Mouse (Mus musculus) left cerebral cortex, adult 11 months (tissue): ENCODE measurements around the gene Sgta.
"Not testable (repeated sequence)": the region's sequence is repeated elsewhere in the genome, so short reads cannot be mapped to it uniquely, and the experiment has no call there.

Experiments used
- DNase-seq: peaks from one replicate; pipeline ENCODE4 v3.0.0; 2022; ENCODE audit warnings: low spot score

Sgta gene

GRCm38 (mm10) chr10:81057406-81058130 is 2.4 kb downstream of the Sgta start:
- no peak for DNase-seq

DNA sequence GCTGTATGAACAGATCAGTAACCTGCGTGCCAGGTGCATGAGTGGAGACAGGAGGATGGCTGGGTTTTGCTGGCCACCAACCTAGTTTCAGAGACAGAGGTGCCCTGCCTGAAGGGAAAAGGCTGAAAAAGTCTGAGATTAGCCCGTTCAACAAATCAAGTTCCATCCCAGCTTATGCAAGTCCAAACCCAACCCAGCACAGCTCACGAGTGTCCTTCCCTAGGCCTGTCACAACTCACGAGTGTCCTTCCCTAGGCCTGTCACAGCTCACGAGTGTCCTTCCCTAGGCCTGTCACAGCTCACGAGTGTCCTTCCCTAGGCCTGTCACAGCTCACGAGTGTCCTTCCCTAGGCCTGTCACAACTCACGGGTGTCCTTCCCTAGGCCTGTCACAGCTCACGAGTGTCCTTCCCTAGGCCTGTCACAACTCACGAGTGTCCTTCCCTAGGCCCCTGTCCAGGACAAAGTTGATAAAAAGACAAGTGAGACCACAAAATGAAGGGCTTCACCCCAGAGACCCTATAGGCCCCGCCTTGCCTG is 4.1 kb downstream of the Sgta start:
- not testable (repeated sequence) for DNase-seq

DNA sequence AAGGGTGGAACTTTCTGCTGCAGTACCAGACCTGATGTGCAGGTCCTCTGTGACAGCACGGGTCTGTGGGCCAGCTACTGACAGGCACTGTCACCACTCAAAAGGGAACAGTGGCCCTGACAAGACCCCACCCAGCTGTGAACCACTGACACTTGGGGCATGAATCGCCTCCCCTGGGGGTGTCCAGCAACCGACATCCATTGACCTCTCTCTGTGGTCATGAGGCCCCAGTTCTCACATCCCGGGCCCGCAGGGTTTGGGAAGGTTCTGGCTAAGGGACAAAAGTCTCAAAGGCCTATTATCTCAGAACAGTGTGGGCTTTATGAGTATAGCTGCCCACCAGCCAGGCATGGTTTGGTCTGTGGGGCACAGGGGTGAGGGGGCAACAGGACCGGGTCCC is 4.8 kb downstream of the Sgta start:
- DNase-seq: no peak

- no peak for DNase-seq
These were observed 7.4 kb downstream of the Sgta start for GRCm38 (mm10) chr10:81052577-81052976.

- DNase-seq: no peak
These were observed 8.8 kb downstream of the Sgta start for GRCm38 (mm10) chr10:81051133-81051532.

- DNase-seq: no peak
These were observed 9.3 kb downstream of the Sgta start for GRCm38 (mm10) chr10:81050645-81051044.

- not testable (repeated sequence) for DNase-seq
These were observed 14.7 kb downstream of the Sgta start for GRCm38 (mm10) chr10:81045246-81045645.

GRCm38 (mm10) chr10:81041458-81042175 is 18.4 kb downstream of the Sgta start:
- no peak for DNase-seq

- peak; percentile 97 for DNase-seq
These were observed 22.9 kb downstream of the Sgta start, which contains the start of gene Slc39a3 for GRCm38 (mm10) chr10:81036988-81037580. Slc39a3 (minus strand) TSS chr10:81037426.

GRCm38 (mm10) chr10:81036251-81036650 is 23.7 kb downstream of the Sgta start:
- no peak for DNase-seq

GRCm38 (mm10) chr10:81033586-81033985 is 26.4 kb downstream of the Sgta start:
- DNase-seq: no peak

GRCm38 (mm10) chr10:81029031-81029430 is 30.9 kb downstream of the Sgta start:
- DNase-seq: no peak

DNA sequence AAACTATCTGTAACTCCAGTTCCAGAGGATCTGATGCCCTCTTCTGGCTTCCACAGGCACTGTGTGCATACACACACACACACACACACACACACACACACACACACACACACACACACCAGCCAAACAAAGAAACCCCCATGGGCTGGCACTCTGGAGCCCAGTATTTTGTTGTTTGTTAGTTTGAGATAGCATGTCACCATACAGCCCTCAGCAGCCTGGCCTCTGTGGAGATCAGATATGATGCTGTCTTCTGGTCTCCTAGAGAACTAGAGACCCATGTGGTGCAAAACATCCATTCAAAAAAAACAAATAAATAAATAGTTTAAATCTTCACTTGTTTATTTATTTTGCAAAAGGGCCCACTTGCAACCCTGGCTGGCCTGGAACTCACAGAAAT is 31.8 kb downstream of the Sgta start:
- no peak for DNase-seq

DNA sequence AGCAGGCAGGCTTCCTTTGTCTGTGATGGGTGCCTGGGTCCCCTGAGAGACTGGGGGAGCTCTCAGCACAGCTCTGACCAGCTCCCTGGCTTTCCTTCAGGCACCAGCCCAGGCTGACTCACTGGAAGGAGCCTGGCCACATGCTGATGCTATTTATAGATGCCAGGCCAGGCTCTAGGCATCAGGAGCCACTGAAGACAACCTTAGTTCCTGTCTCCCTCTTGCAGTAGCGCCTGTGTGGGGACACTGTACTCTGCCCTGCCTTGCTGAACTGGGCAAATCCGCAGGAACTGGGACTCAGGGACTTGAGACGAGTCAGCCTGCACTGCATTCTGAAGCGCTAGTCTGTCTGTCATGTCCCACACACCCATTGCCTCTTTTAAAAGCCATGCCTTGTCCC is 32.6 kb downstream of the Sgta start:
- DNase-seq: no peak

GRCm38 (mm10) chr10:81026857-81027256 is 33.1 kb downstream of the Sgta start:
- DNase-seq: no peak

- no peak for DNase-seq
These were observed 34.2 kb downstream of the Sgta start, which contains the start of gene Diras1 for GRCm38 (mm10) chr10:81025639-81026275. Diras1 (minus strand) TSS chr10:81025662.

- no peak for DNase-seq
These were observed 34.8 kb downstream of the Sgta start for GRCm38 (mm10) chr10:81025047-81025621.

- DNase-seq: no peak
These were observed 35.5 kb downstream of the Sgta start for GRCm38 (mm10) chr10:81024346-81024937.

- DNase-seq: no peak
These were observed 37.2 kb downstream of the Sgta start for GRCm38 (mm10) chr10:81022744-81023143.

- DNase-seq: no peak
These were observed 38.4 kb downstream of the Sgta start for GRCm38 (mm10) chr10:81021547-81022110.

DNA sequence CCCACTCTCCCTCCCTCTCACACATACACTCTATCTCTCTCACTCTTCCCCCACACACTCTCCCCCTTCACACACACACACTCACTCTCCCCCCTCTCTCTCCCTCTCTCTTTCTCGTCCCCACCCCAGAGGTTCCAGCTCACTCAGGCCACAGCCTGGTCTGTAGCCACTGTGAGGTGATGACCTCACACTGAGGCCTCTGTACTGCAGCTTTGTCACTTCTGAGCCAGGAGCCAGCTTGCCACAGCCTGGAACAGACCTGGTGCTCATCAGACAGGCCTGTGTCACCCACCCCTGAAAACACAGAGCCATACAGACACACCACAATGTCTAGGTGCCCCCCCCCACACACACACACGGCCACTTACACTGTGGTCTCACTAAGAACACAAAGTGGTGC is 39.8 kb downstream of the Sgta start:
- DNase-seq: no peak
